Mouse (Mus musculus): ENCODE measurements around the gene Uvrag. TPM values are rescaled to one million over a fixed set of nuclear protein-coding genes. Genes with fewer than 3 reads are reported as not detected.

Uvrag gene
- polyA plus RNA-seq, 1 experiment from 2014 or later: 25.1 TPM

- WGBS: 65% methylated on average over 8 of the region's 8 CpGs
- H3K4me3 ChIP-seq (ENCODE audit: low read depth, low read length): no peak overlapping the region
- H3K9ac ChIP-seq: no peak overlapping the region
- no peaks in the 10 kb centered on the region for H3K27me3 ChIP-seq (ENCODE audit: insufficient read depth, low read length)
- H3K4me1 ChIP-seq (ENCODE audit: insufficient read depth): peaks cover 17% of the 10 kb centered on the region; the same call in 1 of the 2 replicates
- H3K27ac ChIP-seq (ENCODE audit: low read depth): no peak overlapping the region; the same call in 1 of the 2 replicates
- H3K4me2 ChIP-seq: no peak overlapping the region
- no peaks in the 10 kb centered on the region for H3K9me3 ChIP-seq (ENCODE audit: low read depth, low read length)
- TF ChIP-seq CTCF (IDR thresholded peaks at IDR 0.05; ENCODE audit: low read depth): no peak
- peaks cover 44% of the 10 kb centered on the region for H3K36me3 ChIP-seq (ENCODE audit: insufficient read depth)
- no peak for ATAC-seq (ENCODE audit: insufficient read depth)
- peak; percentile 51 for DNase-seq
Measured at GRCm38 (mm10) chr7:98848899-98849640, 291.9 kb downstream of the Uvrag start.

GRCm38 (mm10) chr7:98843649-98844048 lies 297.3 kb downstream of the Uvrag start:
- H3K4me3 ChIP-seq (ENCODE audit: low read depth, low read length): no peak overlapping the region
- ATAC-seq (ENCODE audit: insufficient read depth) (no peak), DNase-seq (no peak)
- H3K27ac ChIP-seq (ENCODE audit: low read depth): no peak overlapping the region
- 37% methylated on average over 7 of the region's 7 CpGs for WGBS
- H3K4me1 ChIP-seq (ENCODE audit: insufficient read depth): peaks cover 16% of the 10 kb centered on the region
- H3K9me3 ChIP-seq (ENCODE audit: low read depth, low read length): no peaks in the 10 kb centered on the region
- TF ChIP-seq CTCF (IDR thresholded peaks at IDR 0.05; ENCODE audit: low read depth): no peak
- H3K36me3 ChIP-seq (ENCODE audit: insufficient read depth): peaks cover 29% of the 10 kb centered on the region
- H3K9ac ChIP-seq: no peak overlapping the region
- H3K27me3 ChIP-seq (ENCODE audit: insufficient read depth, low read length): peaks cover 16% of the 10 kb centered on the region
- no peak overlapping the region for H3K4me2 ChIP-seq

GRCm38 (mm10) chr7:98842997-98843396 lies 297.9 kb downstream of the Uvrag start:
- no peak overlapping the region for H3K9ac ChIP-seq
- DNase-seq: no peak
- peaks cover 16% of the 10 kb centered on the region for H3K27me3 ChIP-seq (ENCODE audit: insufficient read depth, low read length)
- H3K4me2 ChIP-seq: no peak overlapping the region
- H3K4me1 ChIP-seq (ENCODE audit: insufficient read depth): peaks cover 13% of the 10 kb centered on the region
- H3K4me3 ChIP-seq (ENCODE audit: low read depth, low read length): no peak overlapping the region
- H3K27ac ChIP-seq (ENCODE audit: low read depth): no peak overlapping the region
- no peak for ATAC-seq (ENCODE audit: insufficient read depth)
- TF ChIP-seq CTCF (IDR thresholded peaks at IDR 0.05; ENCODE audit: low read depth): no peak
- H3K9me3 ChIP-seq (ENCODE audit: low read depth, low read length): no peaks in the 10 kb centered on the region
- H3K36me3 ChIP-seq (ENCODE audit: insufficient read depth): peaks cover 24% of the 10 kb centered on the region
- 92% methylated on average over 3 of the region's 3 CpGs for WGBS

GRCm38 (mm10) chr7:98841802-98842201 lies 299.1 kb downstream of the Uvrag start:
- peaks cover 14% of the 10 kb centered on the region for H3K36me3 ChIP-seq (ENCODE audit: insufficient read depth)
- H3K9me3 ChIP-seq (ENCODE audit: low read depth, low read length): no peaks in the 10 kb centered on the region
- H3K27me3 ChIP-seq (ENCODE audit: insufficient read depth, low read length): peaks cover 18% of the 10 kb centered on the region
- H3K27ac ChIP-seq (ENCODE audit: low read depth): no peak overlapping the region
- peak; percentile 53 for TF ChIP-seq CTCF (IDR thresholded peaks at IDR 0.05; ENCODE audit: low read depth)
- H3K4me1 ChIP-seq (ENCODE audit: insufficient read depth): peaks cover 13% of the 10 kb centered on the region
- no peak overlapping the region for H3K9ac ChIP-seq
- DNase-seq (peak; percentile 68), ATAC-seq (ENCODE audit: insufficient read depth) (no peak)
- 50% methylated on average over 3 of the region's 3 CpGs for WGBS
- no peak overlapping the region for H3K4me3 ChIP-seq (ENCODE audit: low read depth, low read length)
- H3K4me2 ChIP-seq: no peak overlapping the region

GRCm38 (mm10) chr7:98840771-98841170 lies 300.2 kb downstream of the Uvrag start:
- Histone ChIP-seq H3K36me3 (ENCODE audit: insufficient read depth) (peaks cover 13% of the 10 kb centered on the region; the same call in 1 of the 2 replicates), H3K4me1 (ENCODE audit: insufficient read depth) (peaks cover 13% of the 10 kb centered on the region), H3K9me3 (ENCODE audit: low read depth, low read length) (no peaks in the 10 kb centered on the region), H3K4me2 (peak overlapping the region; percentile 96; the same call in 1 of the 2 replicates), H3K27ac (ENCODE audit: low read depth) (no peak overlapping the region), H3K27me3 (ENCODE audit: insufficient read depth, low read length) (peaks cover 28% of the 10 kb centered on the region), H3K4me3 (ENCODE audit: low read depth, low read length) (no peak overlapping the region), H3K9ac (no peak overlapping the region)
- no peak for DNase-seq
- ATAC-seq (ENCODE audit: insufficient read depth): no peak
- 59% methylated on average over 3 of the region's 3 CpGs for WGBS
- no peak for TF ChIP-seq CTCF (IDR thresholded peaks at IDR 0.05; ENCODE audit: low read depth)

- ATAC-seq (ENCODE audit: insufficient read depth) (no peak), DNase-seq (no peak)
- H3K27ac ChIP-seq (ENCODE audit: low read depth): no peak overlapping the region
- H3K36me3 ChIP-seq (ENCODE audit: insufficient read depth): peaks cover 12% of the 10 kb centered on the region; the same call in 1 of the 2 replicates
- no peaks in the 10 kb centered on the region for H3K9me3 ChIP-seq (ENCODE audit: low read depth, low read length)
- H3K9ac ChIP-seq: peak overlapping the region; percentile 61
- H3K4me2 ChIP-seq: peak overlapping the region; percentile 96
- WGBS: 7% methylated on average over 12 of the region's 12 CpGs
- H3K4me3 ChIP-seq (ENCODE audit: low read depth, low read length): peak overlapping the region; percentile 65
- H3K27me3 ChIP-seq (ENCODE audit: insufficient read depth, low read length): peaks cover 31% of the 10 kb centered on the region
- H3K4me1 ChIP-seq (ENCODE audit: insufficient read depth): peaks cover 13% of the 10 kb centered on the region
- no peak for TF ChIP-seq CTCF (IDR thresholded peaks at IDR 0.05; ENCODE audit: low read depth)
Measured at GRCm38 (mm10) chr7:98839312-98839711, 301.6 kb downstream of the Uvrag start.

- DNase-seq (peak; percentile 88), ATAC-seq (ENCODE audit: insufficient read depth) (peak; percentile 40)
- H3K4me2 ChIP-seq: peak overlapping the region; percentile 96
- peak overlapping the region; percentile 61 for H3K9ac ChIP-seq
- H3K9me3 ChIP-seq (ENCODE audit: low read depth, low read length): no peaks in the 10 kb centered on the region
- H3K4me1 ChIP-seq (ENCODE audit: insufficient read depth): peaks cover 13% of the 10 kb centered on the region
- H3K36me3 ChIP-seq (ENCODE audit: insufficient read depth): peaks cover 12% of the 10 kb centered on the region; the same call in 1 of the 2 replicates
- WGBS: under 1% methylated on average over 48 of the region's 48 CpGs
- peak overlapping the region; percentile 65 for H3K4me3 ChIP-seq (ENCODE audit: low read depth, low read length)
- peak; percentile 53 for TF ChIP-seq CTCF (IDR thresholded peaks at IDR 0.05; ENCODE audit: low read depth)
- H3K27ac ChIP-seq (ENCODE audit: low read depth): no peak overlapping the region
- H3K27me3 ChIP-seq (ENCODE audit: insufficient read depth, low read length): peaks cover 36% of the 10 kb centered on the region
Measured at GRCm38 (mm10) chr7:98838729-98839141, 302.2 kb downstream of the Uvrag start.
